Mouse (Mus musculus): Measurements from ENCODE around the gene Gm2956. TPM values are rescaled to one million over a fixed set of nuclear protein-coding genes. Genes with fewer than 3 reads are reported as not detected.

The Gm2956 gene
- polyA plus RNA-seq (2014; fragmentation: Illumina TruSeq; extraction: RNeasy Lipid Tissue Mini Kit (QIAGEN cat#74804); ENCODE audit: low read depth, low replicate concordance), result 8.8 TPM

DNA sequence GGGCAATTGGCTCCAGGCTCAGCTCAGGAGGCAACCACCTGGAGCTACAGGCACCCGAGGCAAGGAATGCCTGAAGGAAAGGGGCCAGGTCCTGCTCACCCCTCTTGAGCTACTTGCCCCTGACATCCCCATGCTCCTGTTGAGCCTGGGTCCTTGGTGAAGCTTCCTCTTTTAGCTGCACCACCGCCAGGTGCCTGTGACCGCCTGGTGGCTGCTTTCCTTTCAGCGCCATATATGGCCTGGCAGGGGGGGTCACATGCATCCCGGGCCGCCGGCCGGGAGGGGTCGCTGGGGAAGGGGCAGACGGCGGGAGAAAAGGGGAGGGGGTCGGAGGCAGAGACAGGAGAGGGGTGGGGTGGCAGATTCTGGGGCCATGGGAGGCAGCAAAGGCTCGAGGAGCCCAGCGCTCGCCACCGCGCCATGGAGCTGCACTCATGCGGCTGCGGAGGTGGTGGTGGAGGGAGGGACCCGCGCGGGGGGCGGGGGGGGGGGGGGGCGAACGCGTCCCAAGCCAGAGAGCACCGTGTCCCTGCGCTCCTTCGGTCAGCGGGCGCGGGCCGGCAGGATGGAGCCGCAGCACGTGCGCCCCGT lies at the start of gene Gm2956:
Gene Gm2956 (plus strand): TSS at position 541 of the 591 bp plus-strand sequence.

DNA sequence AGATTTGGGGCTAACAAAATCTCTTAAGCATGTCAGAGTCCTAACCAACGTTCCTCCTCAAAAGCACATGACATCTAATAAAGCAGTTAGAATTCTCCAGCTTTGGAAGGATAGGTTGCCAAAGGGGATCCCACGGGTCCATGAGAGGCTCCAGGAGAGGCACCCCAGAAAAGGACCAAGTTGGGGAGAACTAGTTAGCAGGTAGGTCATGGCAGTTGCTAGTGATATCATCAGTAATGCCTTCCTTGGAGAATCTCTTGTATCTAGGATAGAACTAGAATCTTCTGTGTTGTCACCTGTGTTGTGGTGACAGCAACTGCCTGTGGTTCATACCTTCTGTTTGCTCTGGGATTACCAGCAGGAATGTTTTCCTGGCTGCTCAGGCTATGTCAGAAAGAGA lies 62.4 kb downstream of the Gm2956 start, which contains the start of gene Gm10413:
Gene Gm10413 (plus strand): TSS at position 301 of the 400 bp plus-strand sequence.

Other genes starting within 250 kb of the Gm2956 start
- 6.5 TPM for gene Gm10340, start 198.6 kb upstream of the Gm2956 start, polyA plus RNA-seq (2014; fragmentation: Illumina TruSeq; extraction: RNeasy Lipid Tissue Mini Kit (QIAGEN cat#74804); ENCODE audit: low read depth, low replicate concordance)
- 165 TPM for gene Gm5795, start 144.4 kb upstream of the Gm2956 start, polyA plus RNA-seq (2014; fragmentation: Illumina TruSeq; extraction: RNeasy Lipid Tissue Mini Kit (QIAGEN cat#74804); ENCODE audit: low read depth, low replicate concordance)
- 1.2 TPM for gene D830030K20Rik, start 124.1 kb upstream of the Gm2956 start, polyA plus RNA-seq (2014; fragmentation: Illumina TruSeq; extraction: RNeasy Lipid Tissue Mini Kit (QIAGEN cat#74804); ENCODE audit: low read depth, low replicate concordance)
- gene Gm10413, start 62.5 kb downstream of the Gm2956 start, polyA plus RNA-seq (2014; fragmentation: Illumina TruSeq; extraction: RNeasy Lipid Tissue Mini Kit (QIAGEN cat#74804); ENCODE audit: low read depth, low replicate concordance), result 45.4 TPM
- 3.9 TPM for gene Gm10409, start 80.0 kb downstream of the Gm2956 start, polyA plus RNA-seq (2014; fragmentation: Illumina TruSeq; extraction: RNeasy Lipid Tissue Mini Kit (QIAGEN cat#74804); ENCODE audit: low read depth, low replicate concordance)
- 4.3 TPM for gene Gm3005, start 95.5 kb downstream of the Gm2956 start, polyA plus RNA-seq (2014; fragmentation: Illumina TruSeq; extraction: RNeasy Lipid Tissue Mini Kit (QIAGEN cat#74804); ENCODE audit: low read depth, low replicate concordance)
- 0.35 TPM for gene Gm10408, start 116.8 kb downstream of the Gm2956 start, polyA plus RNA-seq (2014; fragmentation: Illumina TruSeq; extraction: RNeasy Lipid Tissue Mini Kit (QIAGEN cat#74804); ENCODE audit: low read depth, low replicate concordance)